Mouse (Mus musculus): ENCODE measurements at regions not wholly inside any gene's neighbourhood (a gene's known extent, or its start where the extent isn't known, plus 50 kb on each side); places are given as distances from the start of the nearest gene placed in this dataset.

DNA sequence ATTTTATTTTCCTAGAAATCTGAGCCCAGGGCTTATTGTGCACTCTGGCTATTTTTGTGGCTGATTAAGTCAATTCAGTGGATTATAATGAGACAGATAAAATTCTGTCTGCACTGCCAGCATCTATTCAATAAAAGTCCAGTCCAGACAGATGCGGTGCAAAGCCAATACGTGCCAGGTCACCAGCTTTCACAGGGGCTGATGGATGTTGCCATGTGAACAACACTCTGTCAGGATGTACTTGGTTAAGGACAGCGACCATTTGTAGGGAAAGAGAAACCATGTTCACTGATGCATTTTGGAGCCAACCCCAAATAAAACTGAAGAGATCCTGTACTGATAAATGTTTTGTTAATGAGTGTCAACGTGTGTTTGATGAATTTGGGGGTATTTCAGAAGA, 285.0 kb upstream of the Gnpda2 start:
- intact Hi-C loops (cut with DNase I) = no loop called here
- DNase-seq = no peak

DNA sequence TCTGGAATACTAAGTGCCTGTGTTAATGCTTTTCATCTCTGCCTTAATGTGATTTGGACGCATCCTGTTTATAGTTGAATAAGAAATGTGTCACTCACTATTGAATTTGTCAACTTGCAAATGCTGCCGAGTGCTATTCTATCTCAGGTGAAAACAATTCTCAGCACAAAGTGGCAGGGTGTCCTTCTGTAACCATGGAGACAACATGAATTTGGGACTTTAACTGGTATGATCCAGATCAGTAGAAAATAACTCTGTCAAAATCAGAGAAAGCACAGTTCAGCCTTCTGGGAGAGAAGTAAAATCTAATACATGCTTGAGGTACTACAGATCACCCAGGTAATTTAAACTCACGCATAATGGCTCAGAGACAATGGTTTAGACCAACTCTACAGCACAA, 270.9 kb upstream of the Gnpda2 start:
- intact Hi-C loops (cut with DNase I) = no loop called here
- DNase-seq = no peak

DNA sequence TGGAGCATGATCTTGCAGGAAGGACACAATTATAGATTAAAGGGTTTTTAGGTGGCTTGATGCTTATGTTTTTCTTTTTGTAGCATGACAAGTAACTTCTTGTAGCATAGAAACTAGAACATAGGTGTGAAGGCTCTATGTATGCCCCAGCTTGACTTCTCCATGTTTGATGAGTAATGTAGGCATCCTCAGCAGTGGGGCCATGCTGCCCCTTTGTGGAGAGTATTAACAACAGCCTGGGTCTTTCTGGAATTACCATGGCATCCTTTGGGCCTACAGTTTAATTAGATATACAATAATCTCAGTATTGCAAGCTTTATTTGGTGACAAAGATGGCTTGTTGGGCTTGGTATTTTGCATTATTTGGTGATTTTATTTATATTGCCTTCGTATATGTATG, 252.7 kb upstream of the Gnpda2 start:
- no peak for DNase-seq
- intact Hi-C loops (cut with DNase I) = loop anchor here (2.0 to 5.0 kb wide), 2 partner anchors 140 to 228 kb away; no protein-coding TSS in a partner anchor

DNA sequence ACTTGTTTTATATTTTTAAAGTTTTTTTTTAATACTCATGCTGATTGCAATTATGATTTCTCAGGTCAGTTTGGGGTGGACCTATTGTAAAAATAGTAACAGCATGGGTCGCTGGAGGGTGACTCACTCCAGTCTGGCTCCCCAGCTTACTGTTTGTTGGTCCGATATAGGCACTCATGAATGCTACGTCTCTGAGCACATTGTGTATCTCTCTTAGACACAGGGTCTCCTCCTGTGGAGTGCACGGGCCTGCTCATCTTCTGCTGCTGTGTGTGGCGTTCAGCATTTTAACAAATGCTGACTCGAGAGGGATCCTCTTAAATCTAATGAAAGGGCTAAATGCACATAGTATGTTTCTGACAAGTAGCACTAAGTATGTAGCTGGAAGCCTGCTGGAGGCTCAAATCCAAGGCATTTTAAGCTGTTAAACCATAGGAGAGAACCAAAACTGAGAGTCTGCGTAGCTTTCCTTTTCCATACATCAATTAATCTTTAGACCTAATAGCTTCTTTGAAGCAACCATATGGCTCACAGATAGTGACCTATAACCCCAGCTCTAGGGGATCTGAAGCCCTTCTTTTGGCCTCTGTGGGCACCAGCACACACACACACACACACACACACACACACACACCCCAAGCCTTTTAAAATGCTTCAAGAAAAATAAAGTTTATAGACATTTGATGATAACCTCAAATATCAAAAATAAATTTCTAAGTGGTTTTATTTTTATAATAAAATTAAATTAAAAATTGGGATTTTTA, 246.0 kb upstream of the Gnpda2 start:
- intact Hi-C loops (cut with DNase I) = no loop called here
- DNase-seq = no peak

DNA sequence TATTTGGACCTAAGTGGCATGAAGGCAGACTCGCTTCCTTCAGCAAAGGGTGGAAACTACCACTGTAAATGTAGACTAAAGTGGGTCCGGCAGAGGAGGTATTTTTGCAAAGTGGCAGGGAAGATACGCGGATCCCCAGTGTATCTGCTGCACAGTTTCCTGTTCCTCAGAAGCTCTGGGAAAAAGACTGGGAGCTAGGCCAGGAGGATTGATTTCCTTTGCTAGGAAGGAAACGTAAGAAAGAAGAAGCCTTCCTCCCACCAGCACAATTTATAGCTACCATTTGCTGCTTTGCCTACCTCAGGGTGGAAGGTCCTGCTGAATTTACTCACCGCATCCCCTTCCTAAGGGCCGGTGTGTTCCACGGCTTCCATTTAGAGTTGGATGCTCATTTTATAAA, 244.2 kb upstream of the Gnpda2 start:
- intact Hi-C loops (cut with DNase I) = no loop called here

DNA sequence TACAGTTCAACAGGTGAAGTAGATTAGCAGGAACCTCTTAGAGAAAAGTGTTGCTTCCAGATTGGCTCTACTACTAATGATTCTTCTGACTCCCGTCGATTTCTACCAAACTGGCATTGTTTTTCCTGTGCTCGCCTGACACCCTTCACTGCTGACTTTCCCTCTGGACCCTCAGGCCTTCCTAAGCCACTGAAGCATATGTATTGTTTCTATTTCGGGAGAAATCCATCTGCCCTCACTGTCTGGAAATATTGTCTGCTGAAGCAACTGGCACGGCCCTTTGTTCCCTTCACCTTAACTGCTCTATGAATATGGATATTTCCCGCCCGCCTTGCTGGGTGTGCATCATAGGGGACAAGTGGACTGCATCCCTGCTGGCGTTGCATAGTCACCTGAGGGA, 243.0 kb upstream of the Gnpda2 start:
- intact Hi-C loops (cut with DNase I) = no loop called here

More for the DNA sequence above, 244.2 kb upstream of the Gnpda2 start:
- no peak for DNase-seq

DNA sequence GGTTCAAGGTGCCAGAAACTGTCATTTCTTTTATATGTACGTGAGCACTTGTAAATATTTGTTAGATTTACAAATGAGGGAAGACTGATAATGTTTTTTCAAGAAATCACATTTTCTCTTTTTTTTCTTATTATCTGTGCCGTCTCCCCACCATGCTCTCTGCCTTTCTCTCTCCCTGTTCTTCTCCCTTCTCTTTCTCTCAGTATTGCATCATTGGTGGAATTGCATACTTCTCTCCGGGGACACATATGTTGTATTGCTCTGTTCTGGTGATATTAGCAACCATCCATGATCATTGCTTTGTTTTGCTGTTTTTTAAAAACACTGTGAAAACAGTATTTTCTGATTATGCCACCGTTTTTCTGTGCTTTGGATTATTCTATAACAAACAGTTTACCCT, 225.6 kb upstream of the Gnpda2 start:
- intact Hi-C loops (cut with DNase I) = no loop called here
- no peak for DNase-seq

More for the DNA sequence above, 243.0 kb upstream of the Gnpda2 start:
- DNase-seq = no peak

DNA sequence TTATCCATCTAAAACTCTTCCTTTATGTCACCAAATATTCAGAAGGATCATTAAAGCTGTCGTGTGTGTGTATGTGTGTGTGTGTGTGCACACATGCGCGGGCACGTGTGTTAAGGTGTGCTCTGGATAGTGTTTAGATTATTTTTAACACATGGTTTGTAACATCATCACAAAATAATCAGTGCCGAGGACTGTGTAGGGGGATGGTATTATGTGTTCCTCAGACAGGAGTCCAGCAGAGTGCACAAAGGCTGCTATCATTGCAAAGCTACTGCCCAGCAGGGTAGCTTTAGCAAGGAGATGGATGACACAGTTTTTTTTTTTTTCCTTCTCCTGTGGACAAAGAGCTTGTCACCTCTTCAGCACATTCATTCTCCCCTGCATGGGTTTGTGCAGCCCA, 224.9 kb upstream of the Gnpda2 start:
- intact Hi-C loops (cut with DNase I) = no loop called here
- no peak for DNase-seq

DNA sequence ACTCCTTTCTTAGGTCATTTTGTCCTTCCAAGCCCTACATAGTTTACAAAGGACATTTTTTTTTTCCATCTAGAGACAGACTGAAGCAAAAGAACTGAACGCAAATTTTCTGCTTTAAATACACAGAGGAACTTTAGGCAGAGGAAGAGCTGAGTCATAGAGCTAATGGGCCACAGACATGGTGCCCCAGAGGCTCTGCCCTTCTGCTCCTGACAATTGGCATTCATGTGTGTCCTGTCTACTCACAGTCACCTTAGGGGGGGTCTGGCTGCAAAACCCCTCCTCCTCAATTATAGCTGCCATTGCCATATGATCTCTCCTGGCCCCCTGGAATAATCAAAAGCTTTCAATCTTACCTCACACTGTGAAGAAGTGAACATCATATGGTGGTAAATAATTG, 223.2 kb upstream of the Gnpda2 start:
- intact Hi-C loops (cut with DNase I) = no loop called here
- DNase-seq = no peak

DNA sequence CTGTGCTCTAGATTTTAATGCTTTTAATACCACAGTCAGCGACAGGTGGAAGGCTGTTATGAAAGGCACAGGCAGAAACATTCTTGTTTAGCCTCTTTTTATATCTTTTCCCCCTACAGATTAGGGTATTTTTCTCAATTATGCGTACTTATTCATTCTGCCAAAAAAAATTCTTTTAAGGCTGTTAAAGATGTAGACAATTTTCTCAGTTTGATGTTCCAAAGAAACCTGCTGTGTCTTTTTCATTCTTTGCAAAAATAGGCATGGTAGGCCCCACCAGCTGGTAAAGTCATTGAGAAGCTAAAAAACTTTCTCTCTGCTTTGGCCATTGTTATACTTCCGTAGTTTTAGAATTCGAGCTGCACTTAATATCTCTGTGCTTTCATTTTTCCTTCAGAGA, 210.5 kb upstream of the Gnpda2 start:
- intact Hi-C loops (cut with DNase I) = no loop called here
- no peak for DNase-seq

DNA sequence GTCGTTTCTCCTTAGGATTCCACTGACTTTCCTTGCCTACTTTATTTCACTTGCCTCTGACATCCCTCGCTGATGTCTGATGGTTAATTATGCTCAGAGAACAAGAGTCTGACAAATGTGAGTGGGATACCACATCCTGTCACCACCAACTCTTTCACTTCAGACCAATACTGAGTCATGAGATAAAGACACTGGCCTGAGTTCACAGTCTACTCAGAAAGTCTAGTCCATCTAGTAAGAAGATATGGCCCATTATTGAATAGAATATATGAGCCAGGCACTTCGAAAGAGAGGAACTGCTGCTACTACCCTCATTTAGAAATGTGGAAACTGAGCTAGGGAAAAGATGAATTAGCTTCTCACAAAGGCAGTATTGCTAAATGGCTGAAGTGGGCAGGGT, 210.0 kb upstream of the Gnpda2 start:
- no peak for DNase-seq
- intact Hi-C loops (cut with DNase I) = no loop called here

DNA sequence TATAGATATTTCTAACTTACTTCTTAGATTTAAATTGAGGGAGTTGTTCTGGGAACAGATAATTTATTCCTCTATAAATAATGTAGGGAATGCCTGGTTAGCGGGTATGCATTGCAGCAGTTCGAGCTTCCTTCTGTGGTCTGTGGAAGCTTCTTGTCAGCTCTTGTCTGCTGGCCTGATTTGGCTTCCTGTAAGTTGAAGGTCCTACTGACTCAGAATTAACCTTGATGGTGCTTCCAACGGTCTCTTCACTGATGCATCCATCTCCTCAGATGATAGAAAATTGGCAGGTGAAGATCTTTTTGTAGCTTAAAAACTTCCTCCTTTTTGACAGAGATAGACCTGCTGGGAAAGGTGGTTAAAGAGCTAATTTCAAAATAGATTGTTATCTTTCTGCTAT, 203.2 kb upstream of the Gnpda2 start:
- intact Hi-C loops (cut with DNase I) = no loop called here
- no peak for DNase-seq

DNA sequence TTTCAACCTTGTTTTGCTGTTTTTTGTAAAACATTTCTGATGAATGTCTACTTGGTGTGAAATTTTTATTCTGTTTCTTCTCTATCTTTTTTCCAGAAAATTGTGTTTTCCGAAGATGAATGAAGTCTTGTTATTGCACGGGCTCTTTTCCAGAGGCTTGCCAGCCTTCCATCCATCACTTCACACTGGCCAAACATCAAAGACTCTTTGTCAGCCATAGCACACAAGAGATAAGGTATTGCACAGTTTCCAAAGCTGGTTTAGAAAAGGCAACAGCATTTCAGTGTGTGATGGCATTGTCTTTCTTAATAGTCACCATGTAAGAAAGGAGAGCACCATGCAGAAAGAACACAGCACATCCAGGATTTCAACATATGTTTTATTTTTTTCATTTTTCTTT, 202.5 kb upstream of the Gnpda2 start:
- intact Hi-C loops (cut with DNase I) = no loop called here
- DNase-seq = no peak

DNA sequence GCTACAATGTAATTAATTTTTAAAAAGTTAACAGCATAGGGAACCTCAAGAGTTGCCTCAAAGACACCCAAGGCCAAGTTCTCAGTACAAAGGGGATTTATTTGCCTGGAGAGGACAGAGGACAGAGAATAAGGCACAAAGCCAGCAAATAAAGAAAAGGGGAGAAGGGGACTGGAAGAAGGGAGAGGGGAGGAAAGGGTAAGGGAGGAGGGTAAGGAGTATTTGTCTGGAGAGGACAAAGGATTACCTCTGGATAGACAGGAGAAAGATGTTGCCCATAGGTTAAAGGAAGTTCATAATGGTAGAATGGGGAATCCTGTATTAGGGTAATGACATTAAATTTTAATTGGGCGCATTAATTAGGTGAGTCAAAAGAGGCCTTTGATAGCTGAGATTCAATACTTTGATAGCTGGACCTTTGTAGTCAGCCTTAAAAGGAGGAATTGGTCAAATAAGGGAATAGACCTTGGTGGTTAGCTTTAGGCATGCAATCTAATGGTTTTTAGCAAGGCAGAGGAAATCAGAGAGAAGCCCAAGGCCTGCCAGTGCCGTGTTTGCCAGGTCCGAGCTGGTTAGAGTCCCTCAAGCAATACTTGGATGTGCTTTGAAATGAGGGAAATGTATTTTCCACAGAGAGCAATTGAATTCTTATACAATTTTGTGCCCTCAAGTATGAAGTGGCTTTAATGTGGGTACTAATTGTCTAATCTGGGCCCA, 164.8 kb upstream of the Gnpda2 start:
- intact Hi-C loops (cut with DNase I) = no loop called here
- no peak for DNase-seq

DNA sequence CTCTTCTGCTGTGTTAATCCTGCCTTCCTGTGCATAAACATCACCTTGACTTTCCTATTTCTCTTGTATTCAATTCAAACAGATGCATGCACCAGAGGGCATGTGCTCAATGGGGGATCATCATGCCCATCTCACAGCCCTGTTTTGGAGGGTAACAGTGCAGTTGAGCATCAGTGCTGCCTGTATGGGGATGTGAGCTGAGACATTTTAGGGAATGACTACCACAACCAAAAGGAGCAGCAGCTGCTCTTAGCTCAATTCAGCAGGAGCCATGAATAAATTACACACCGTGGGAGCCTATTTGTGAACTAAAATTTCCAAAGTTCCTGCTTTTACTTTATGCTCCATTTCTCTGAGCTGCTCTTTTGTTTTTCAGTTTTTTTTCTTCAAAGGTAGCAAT, 164.2 kb upstream of the Gnpda2 start:
- intact Hi-C loops (cut with DNase I) = no loop called here
- no peak for DNase-seq

DNA sequence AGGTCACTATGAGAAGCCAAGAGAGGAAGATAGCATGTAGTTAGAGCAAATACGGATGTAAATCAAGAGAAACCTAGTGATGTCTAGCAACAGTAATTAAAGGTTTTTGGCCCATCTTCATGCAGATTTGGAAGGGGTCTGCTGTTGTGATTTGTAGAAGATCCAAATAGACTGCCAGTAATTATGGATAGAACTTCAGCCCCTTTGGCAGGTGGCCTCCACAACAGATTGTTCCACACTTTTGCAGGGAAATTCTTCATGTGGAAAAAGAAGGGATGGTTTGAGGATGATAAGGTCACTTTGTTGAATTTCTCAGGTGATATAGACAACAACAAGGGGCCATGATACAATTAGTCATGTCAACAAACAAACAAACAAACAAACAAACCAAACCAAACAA, 148.4 kb upstream of the Gnpda2 start:
- DNase-seq = no peak
- intact Hi-C loops (cut with DNase I) = no loop called here

DNA sequence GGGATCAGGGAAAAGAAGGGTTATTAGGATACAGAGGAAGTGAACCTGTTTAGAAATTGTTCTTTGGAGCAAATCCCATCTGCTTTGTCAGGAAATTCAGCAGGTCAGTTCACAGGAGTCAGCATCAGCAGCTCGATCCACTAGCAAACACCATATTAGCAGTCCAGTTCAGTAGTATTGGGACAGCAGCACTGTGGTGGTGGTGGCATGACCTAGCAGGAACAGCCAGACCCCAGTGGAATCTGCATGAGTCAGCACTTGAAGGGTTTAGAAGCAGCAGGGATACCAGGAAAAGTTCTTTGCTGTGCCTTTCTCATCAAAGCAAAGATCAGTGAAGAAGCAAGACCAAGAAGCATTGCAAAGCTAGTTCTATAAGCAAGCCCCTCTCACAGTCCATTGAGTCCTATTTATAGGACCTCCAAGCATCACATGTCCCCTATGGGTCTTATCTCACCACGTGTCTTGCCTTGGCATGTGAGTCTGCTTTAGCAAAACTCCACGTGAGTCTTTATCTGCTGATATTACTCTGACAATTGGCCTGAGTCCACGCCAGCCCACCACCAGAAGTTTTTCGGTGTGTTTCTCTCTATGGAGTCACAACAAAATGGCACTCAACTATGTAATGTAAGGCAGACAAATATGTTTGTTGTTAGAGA, 129.3 kb upstream of the Gnpda2 start:
- no peak for DNase-seq
- intact Hi-C loops (cut with DNase I) = no loop called here

DNA sequence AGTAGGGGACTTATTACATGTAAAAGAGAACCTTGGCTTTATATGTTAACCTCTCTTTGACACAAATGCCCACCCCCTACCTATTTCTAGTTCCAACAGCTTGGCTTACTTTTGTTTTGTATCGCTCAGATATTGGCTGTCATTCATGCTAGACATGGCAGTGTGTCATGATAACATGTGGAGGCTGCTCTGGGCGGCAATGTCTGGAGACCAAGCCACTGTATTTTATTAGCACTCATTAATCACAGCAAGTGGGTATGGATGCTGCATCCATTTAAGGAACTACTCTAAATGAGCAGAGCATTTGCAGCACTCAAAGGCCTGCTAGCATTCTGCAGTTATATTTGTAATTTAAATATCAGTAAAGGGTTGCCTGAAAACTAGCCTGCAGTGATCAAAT, 123.9 kb upstream of the Gnpda2 start:
- intact Hi-C loops (cut with DNase I) = no loop called here
- no peak for DNase-seq

DNA sequence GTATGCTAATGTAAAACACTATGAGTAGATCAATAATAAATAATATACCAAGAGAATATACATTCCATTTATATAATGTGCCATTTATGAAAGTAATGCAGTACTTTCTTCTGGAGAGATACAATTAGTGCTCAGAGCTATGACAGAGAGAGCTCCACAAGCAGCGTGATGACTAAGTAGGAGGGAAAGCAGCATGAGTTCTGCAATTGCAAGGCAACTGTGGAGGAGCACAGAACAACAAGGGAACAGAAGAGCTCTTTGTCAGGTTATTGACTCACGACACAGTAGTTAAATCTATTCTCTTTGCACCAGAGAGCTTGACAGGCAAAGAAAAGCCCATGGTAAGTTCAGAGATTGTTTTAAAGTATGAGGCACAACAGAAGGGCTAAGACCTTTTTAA, 115.0 kb upstream of the Gnpda2 start:
- intact Hi-C loops (cut with DNase I) = loop anchor here (10.0 kb wide), 1 partner anchor 92 kb away; no protein-coding TSS in a partner anchor
- no peak for DNase-seq

DNA sequence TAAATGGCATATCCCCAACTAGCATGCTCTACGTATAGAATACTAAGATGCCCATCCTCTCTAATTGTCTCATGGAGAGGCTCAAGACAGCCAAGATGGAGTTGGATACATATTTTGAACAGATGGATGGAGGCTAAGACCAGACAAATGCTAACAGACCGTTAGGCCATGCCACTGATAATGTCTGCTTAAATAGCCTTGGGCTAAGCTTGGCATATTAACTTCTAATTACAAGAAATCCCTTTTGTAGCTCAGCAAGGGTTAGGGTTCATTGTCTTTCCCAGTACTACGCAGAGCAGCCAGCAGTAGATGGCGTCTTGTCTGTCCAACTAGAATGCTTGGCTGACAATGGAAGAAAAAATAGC, 113.0 kb upstream of the Gnpda2 start:
- intact Hi-C loops (cut with DNase I) = loop anchor here (2.0 to 10.0 kb wide), 2 partner anchors 90 to 140 kb away; no protein-coding TSS in a partner anchor
- no peak for DNase-seq

DNA sequence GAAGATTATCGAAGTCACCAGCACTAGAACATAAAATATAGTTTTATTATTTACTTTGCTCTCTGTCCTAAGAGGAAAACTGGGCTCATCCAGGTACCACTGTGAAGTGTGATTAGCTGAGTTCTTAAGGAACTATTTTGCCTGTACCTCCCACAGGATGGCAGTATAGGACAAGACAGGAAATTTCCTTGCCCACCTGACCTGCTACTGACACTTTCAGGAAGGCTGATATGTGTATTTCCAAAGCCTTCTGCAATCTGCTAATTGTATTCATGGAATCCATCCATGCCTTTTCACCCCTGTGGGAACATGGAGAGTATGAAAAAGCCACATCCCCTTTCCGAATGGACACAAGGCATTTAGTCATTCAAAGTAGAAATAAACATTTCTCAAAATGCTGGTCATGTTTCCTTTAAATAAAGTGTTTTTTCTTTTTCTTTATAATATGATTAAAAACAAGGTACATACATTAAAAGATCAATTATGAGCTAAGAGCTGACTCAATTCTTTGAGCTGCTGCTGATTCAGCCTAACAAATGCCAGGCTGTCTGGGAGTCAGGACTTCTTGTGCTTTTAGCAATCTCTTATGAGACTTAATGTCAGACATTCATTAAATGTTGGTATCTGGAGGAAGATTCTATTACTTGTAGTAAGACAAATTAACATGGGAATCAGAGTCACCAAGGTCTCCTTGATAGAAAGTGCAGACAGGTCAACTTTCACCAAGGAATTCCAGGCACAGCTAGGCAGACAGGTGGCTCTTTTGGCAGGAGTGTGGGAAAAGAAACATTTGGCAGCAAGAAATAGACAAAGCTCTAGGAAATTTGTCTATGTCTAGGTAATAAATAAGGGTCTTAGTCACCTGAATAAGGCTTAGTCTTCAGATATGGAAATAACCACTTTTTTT, 112.4 kb upstream of the Gnpda2 start:
- no peak for DNase-seq
- intact Hi-C loops (cut with DNase I) = loop anchor here (2.0 to 10.0 kb wide), 2 partner anchors 90 to 140 kb away; no protein-coding TSS in a partner anchor

All from heart, postnatal 36 days (tissue).